Mouse (Mus musculus): ENCODE results near the gene Slc26a9. TPM values are rescaled to one million over a fixed set of nuclear protein-coding genes. Genes with fewer than 3 reads are reported as not detected.

Gene Slc26a9
- polyA plus RNA-seq (2015; fragmentation: Nextera tagmentation; extraction: Ambion mirVana), result not detected in 2 replicates

GRCm38 (mm10) chr1:131743868-131744464 is at the start of gene Slc26a9:
Gene Slc26a9, plus strand, starts transcription at chr1:131744022.
- Histone ChIP-seq H3K27me3 (no peaks in the 10 kb centered on the region), H3K36me3 (no peaks in the 10 kb centered on the region), H3K4me3 (no peak within 1 kb of the TSS), H3K4me2 (no peak within 1 kb of the TSS), H3K4me1 (replicated peaks) (no peaks in the 10 kb centered on the region), H3K9me3 (no peaks in the 10 kb centered on the region), H3K9ac (no peak within 1 kb of the TSS), H3K27ac (replicated peaks) (no peak within 1 kb of the TSS)
- no peak for ATAC-seq (ENCODE audit: low read depth)
- WGBS, result 77% methylated on average over 10 of the region's 10 CpGs

DNA sequence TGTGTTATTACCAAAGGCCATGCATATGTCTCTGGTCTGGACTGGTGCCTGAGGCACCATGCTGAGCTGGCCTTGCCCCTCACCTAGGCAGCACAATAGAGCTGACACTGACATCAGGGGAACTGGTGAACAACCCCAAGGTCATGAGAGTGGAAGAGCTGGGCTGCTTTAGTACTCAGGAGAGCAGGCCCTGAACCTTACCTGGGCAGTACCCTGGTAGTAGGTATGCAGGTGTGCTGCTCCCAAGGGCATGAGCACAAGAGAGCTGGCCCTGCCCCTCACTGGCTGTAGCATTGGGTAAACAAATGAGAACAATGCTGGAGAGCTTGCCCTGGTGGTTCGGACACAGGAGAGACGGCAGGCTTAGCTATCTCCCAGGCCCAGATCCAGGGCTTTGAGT is 48.5 kb upstream of the Slc26a9 start:
- Histone ChIP-seq H3K9ac (no peak overlapping the region), H3K4me1 (replicated peaks) (no peaks in the 10 kb centered on the region), H3K4me3 (no peak overlapping the region), H3K4me2 (no peak overlapping the region), H3K27me3 (no peaks in the 10 kb centered on the region), H3K36me3 (no peaks in the 10 kb centered on the region), H3K9me3 (no peaks in the 10 kb centered on the region), H3K27ac (replicated peaks) (no peak overlapping the region)
- no peak for ATAC-seq (ENCODE audit: low read depth)
- 90% methylated on average over 2 of the region's 2 CpGs for WGBS

- Histone ChIP-seq H3K9ac (no peak overlapping the region), H3K4me1 (replicated peaks) (no peaks in the 10 kb centered on the region), H3K9me3 (no peaks in the 10 kb centered on the region), H3K27me3 (no peaks in the 10 kb centered on the region), H3K4me2 (no peak overlapping the region), H3K27ac (replicated peaks) (no peak overlapping the region), H3K4me3 (no peak overlapping the region), H3K36me3 (no peaks in the 10 kb centered on the region)
- WGBS, result 53% methylated on average over 4 of the region's 4 CpGs
- no peak for ATAC-seq (ENCODE audit: low read depth)
Observed at GRCm38 (mm10) chr1:131696325-131696724, 47.5 kb upstream of the Slc26a9 start.

GRCm38 (mm10) chr1:131698770-131699169 is 45.1 kb upstream of the Slc26a9 start:
- H3K4me3 ChIP-seq, result no peak overlapping the region
- H3K27me3 ChIP-seq, result no peaks in the 10 kb centered on the region
- no peaks in the 10 kb centered on the region for H3K36me3 ChIP-seq
- no peak overlapping the region for H3K9ac ChIP-seq
- H3K27ac ChIP-seq (replicated peaks), result no peak overlapping the region
- 93% methylated on average over 3 of the region's 3 CpGs for WGBS
- no peak for ATAC-seq (ENCODE audit: low read depth)
- no peak overlapping the region for H3K4me2 ChIP-seq
- no peaks in the 10 kb centered on the region for H3K4me1 ChIP-seq (replicated peaks)
- no peaks in the 10 kb centered on the region for H3K9me3 ChIP-seq

DNA sequence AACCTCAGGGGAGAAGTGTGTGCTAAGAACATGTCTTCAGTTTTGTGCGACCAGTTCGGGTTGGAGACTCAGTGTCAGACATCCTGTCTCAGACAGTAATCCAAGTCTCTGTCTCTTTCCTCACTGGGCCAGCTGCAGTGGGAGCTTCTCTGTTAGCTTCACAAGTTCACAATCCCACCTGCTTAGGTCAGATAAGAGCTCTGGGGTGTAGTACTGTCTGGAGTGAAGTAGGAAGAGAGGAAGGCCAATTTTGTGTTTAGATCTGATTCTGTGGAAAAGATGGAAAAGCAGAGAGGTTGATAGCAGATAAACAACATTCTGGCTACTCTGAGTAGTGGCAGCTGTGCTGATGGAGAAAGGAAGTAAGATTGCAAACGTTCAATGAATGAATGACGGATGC is 44.2 kb upstream of the Slc26a9 start:
- H3K4me1 ChIP-seq (replicated peaks), result no peaks in the 10 kb centered on the region
- no peaks in the 10 kb centered on the region for H3K9me3 ChIP-seq
- no peaks in the 10 kb centered on the region for H3K27me3 ChIP-seq
- H3K4me2 ChIP-seq, result no peak overlapping the region
- no peak for ATAC-seq (ENCODE audit: low read depth)
- no peak overlapping the region for H3K4me3 ChIP-seq
- WGBS, result 86% methylated on average over 4 of the region's 4 CpGs
- no peak overlapping the region for H3K9ac ChIP-seq
- H3K27ac ChIP-seq (replicated peaks), result no peak overlapping the region
- no peaks in the 10 kb centered on the region for H3K36me3 ChIP-seq

DNA sequence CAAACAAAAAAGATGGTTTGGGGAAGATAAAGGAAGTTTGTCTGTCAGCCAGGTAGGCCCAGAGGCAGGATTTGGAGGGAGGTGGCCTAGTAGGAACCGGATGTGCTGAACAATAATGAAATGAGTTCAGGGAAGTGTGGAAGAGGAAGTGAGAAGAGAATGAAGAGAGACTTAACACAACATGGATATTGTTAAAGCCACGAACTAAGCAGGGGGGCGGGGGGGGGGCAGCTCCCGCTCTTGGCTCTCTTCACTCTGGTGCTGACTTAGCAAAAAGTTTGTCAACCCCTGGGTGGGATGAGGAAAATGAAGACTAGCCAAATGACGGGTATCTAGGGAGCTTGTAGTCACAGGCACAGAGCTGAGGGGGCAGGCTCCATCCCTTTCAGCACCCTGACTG is 43.4 kb upstream of the Slc26a9 start:
- Histone ChIP-seq H3K27me3 (no peaks in the 10 kb centered on the region), H3K4me3 (no peak overlapping the region), H3K9ac (no peak overlapping the region), H3K9me3 (no peaks in the 10 kb centered on the region), H3K4me2 (no peak overlapping the region), H3K4me1 (replicated peaks) (no peaks in the 10 kb centered on the region), H3K27ac (replicated peaks) (no peak overlapping the region), H3K36me3 (no peaks in the 10 kb centered on the region)
- no peak for ATAC-seq (ENCODE audit: low read depth)
- 82% methylated on average over 5 of the region's 5 CpGs for WGBS

DNA sequence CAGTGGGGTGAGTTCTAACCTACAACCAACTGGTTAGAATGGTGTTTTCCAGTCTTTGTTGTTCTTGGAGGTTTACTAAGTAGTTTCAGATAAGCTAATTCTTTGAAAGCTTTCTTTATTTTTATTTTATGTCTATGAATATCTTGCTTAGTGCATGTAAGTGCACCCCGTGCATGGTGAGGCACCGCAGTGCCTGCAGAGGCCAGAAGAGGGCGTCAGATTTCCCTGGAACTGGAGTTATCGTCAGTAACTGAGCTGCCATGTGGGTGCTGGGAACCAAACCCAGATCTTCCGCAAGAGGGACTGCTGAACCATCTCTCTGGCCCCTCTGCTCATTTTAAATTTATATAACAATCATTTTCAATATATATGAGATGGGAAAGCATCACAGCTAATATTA is 42.4 kb upstream of the Slc26a9 start:
- Histone ChIP-seq H3K4me1 (replicated peaks) (no peaks in the 10 kb centered on the region), H3K4me3 (no peak overlapping the region), H3K9ac (no peak overlapping the region), H3K36me3 (no peaks in the 10 kb centered on the region), H3K4me2 (no peak overlapping the region), H3K9me3 (no peaks in the 10 kb centered on the region), H3K27ac (replicated peaks) (no peak overlapping the region), H3K27me3 (no peaks in the 10 kb centered on the region)
- no peak for ATAC-seq (ENCODE audit: low read depth)
- 87% methylated on average over 5 of the region's 5 CpGs for WGBS

DNA sequence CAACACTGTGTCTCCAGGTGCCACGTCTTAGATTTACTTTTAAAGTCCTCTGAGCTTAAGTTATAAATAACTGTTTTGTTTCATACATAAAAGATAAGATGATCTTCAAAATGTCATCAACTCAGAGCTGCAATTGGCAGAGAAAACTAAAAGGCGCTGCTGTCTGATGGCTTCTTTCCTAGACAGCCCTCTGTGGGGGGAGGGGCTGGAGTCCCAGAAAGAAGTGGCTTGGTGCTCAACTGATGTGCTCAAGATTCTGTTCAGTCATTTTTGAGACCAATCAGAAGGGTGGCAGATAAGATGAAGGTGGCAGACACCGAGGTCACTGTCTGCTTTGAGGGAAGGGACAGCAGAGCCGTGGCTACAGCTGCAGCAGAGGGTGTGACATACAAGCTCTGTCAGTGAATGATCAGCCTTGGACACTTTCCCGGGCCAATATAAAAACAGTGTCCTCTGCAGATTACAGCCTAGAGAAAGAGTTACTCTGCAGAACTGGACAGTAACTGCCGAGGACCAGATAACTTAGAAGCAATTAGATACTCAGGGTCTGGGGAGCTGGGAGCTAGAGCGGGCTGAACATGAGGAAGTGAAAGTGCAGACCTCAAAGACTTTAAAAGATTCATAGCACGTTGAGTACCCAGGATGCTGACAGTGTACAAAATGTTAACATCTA is 41.6 kb upstream of the Slc26a9 start:
- no peak overlapping the region for H3K4me3 ChIP-seq
- H3K4me1 ChIP-seq (replicated peaks), result no peaks in the 10 kb centered on the region
- 83% methylated on average over 8 of the region's 8 CpGs for WGBS
- no peak overlapping the region for H3K27ac ChIP-seq (replicated peaks)
- H3K9me3 ChIP-seq, result no peaks in the 10 kb centered on the region
- H3K9ac ChIP-seq, result no peak overlapping the region
- H3K36me3 ChIP-seq, result no peaks in the 10 kb centered on the region
- no peak overlapping the region for H3K4me2 ChIP-seq
- no peaks in the 10 kb centered on the region for H3K27me3 ChIP-seq
- no peak for ATAC-seq (ENCODE audit: low read depth)

DNA sequence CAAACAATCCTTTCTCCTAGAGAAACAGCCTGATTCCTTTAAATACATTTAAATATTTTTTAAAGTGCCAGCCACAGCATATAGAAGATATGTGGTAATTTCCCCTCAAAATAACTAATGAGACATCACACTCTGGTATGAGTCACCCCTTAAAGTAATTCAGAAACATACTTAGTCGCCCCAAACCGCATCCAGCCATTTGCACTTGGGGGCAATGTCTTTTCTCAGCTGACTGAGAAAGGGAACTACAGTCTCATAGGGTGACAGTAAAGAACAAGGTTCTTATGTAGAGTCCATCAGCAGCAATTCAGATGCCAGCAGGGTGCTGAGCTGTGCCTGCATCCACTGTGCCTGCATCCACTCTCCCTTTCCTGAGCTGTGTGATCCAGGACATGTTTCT is 40.3 kb upstream of the Slc26a9 start:
- Histone ChIP-seq H3K9ac (no peak overlapping the region), H3K27ac (replicated peaks) (no peak overlapping the region), H3K4me3 (no peak overlapping the region), H3K27me3 (no peaks in the 10 kb centered on the region), H3K4me2 (no peak overlapping the region), H3K4me1 (replicated peaks) (no peaks in the 10 kb centered on the region), H3K36me3 (no peaks in the 10 kb centered on the region), H3K9me3 (no peaks in the 10 kb centered on the region)
- no peak for ATAC-seq (ENCODE audit: low read depth)
- 92% methylated on average over 2 of the region's 2 CpGs for WGBS

DNA sequence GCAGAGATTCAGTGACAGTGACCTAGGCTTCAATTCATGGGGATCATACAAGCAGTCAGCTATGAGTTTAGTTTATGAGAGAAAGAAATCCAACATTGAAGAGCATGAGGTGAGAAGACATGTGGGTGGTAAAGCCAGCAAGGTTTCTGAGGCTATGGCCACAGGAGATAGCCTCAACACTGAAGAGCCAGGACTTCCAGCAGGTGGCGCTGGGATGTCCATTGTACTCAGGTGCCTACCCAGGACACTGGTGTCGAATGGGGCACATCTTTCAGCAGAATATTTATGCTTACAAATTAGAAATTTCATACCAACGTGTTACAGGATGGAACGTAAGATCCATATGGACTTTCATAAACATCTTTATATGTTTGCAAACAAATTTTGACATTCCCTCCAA is 35.5 kb upstream of the Slc26a9 start:
- WGBS, result 30% methylated on average over 4 of the region's 4 CpGs
- H3K4me3 ChIP-seq, result no peak overlapping the region
- H3K9me3 ChIP-seq, result no peaks in the 10 kb centered on the region
- no peaks in the 10 kb centered on the region for H3K27me3 ChIP-seq
- H3K36me3 ChIP-seq, result no peaks in the 10 kb centered on the region
- no peaks in the 10 kb centered on the region for H3K4me1 ChIP-seq (replicated peaks)
- H3K27ac ChIP-seq (replicated peaks), result no peak overlapping the region
- no peak for ATAC-seq (ENCODE audit: low read depth)
- H3K9ac ChIP-seq, result no peak overlapping the region
- no peak overlapping the region for H3K4me2 ChIP-seq

DNA sequence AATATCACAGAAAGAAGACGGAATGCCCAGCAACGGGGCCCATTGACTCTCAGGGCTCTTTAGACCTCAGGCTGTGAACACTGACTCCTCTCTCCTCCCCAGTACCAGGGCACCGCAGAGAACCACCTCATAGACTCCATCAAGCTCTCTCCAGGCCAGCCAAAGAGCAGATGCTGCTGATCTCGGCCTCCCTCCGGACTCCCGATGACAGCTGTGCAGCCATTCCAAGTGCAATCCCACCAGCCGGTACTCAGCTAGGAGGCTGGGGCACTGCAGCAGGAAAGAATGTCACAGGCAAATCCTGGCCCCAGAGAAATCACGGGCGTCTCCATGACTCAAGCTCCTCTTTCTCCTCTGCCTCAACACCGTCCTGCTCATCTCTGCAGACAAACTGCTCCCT is 32.3 kb upstream of the Slc26a9 start:
- H3K27ac ChIP-seq (replicated peaks), result no peak overlapping the region
- ATAC-seq (ENCODE audit: low read depth), result no peak
- no peaks in the 10 kb centered on the region for H3K9me3 ChIP-seq
- no peak overlapping the region for H3K4me2 ChIP-seq
- no peaks in the 10 kb centered on the region for H3K27me3 ChIP-seq
- 83% methylated on average over 10 of the region's 10 CpGs for WGBS
- no peaks in the 10 kb centered on the region for H3K36me3 ChIP-seq
- H3K9ac ChIP-seq, result no peak overlapping the region
- H3K4me1 ChIP-seq (replicated peaks), result no peaks in the 10 kb centered on the region
- H3K4me3 ChIP-seq, result no peak overlapping the region

- no peaks in the 10 kb centered on the region for H3K36me3 ChIP-seq
- ATAC-seq (ENCODE audit: low read depth), result peak; percentile 51; the same call in 1 of the 2 replicates
- H3K27ac ChIP-seq (replicated peaks), result no peak overlapping the region
- WGBS, result 50% methylated on average over 2 of the region's 2 CpGs
- H3K4me3 ChIP-seq, result no peak overlapping the region
- H3K9me3 ChIP-seq, result no peaks in the 10 kb centered on the region
- H3K27me3 ChIP-seq, result no peaks in the 10 kb centered on the region
- no peak overlapping the region for H3K9ac ChIP-seq
- H3K4me1 ChIP-seq (replicated peaks), result no peaks in the 10 kb centered on the region
- H3K4me2 ChIP-seq, result no peak overlapping the region
Observed at GRCm38 (mm10) chr1:131712386-131712785, 31.4 kb upstream of the Slc26a9 start.

All from neural tube, embryonic 13.5 days (tissue).